Mouse (Mus musculus) naive thymus-derived CD4-positive, alpha-beta T cell, adult 5 months (primary cell): Measurements from ENCODE around the gene Gm29554. TPM values are rescaled to one million over a fixed set of nuclear protein-coding genes. Genes with fewer than 3 reads are reported as not detected.

Source experiments
- polyA plus RNA-seq: library from polyadenylated mRNA; unstranded; fragments of 100-300 nt; shearing (Covaris generic); gene quantifications from one replicate; pipeline ENCODE4 v1.2.1, GENCODE M21; 2017

The Gm29554 gene
- polyA plus RNA-seq = not detected

GRCm38 (mm10) chrY:12273632-12274031 is at the start of gene Gm29554:
Gene Gm29554 (plus strand): TSS chrY:12273932.

Other genes starting within 250 kb of the Gm29554 start
- gene Gm20812, start 108.0 kb downstream of the Gm29554 start, polyA plus RNA-seq = not detected